Mouse (Mus musculus) megakaryocyte, embryonic 14.5 days (primary cell): ENCODE results near the gene Npas3.

Source experiments
- FLI1 ChIP-seq: IDR thresholded peaks from 2 replicates; pipeline ENCODE4 v1.6.1; 2012; ENCODE audit warnings: low read length, inconsistent platforms, mixed read lengths
- GATA1 ChIP-seq: IDR thresholded peaks from 3 replicates; pipeline ENCODE4 v1.6.1; 2012; ENCODE audit warnings: mixed read lengths, low read length, inconsistent platforms, borderline replicate concordance

GRCm38 (mm10) chr12:53587249-53587648 is 338.8 kb downstream of the Npas3 start:
- TF ChIP-seq FLI1 = no peak
- no peak for TF ChIP-seq GATA1
